Mouse (Mus musculus) spleen, postnatal 10 days (tissue): ENCODE measurements around the gene Epha8.
A peak's percentile ranks its signal among the peaks of the same experiment; 100 is the strongest.

Source experiments
- DNase-seq, 2 experiments: peaks; one replicate each; pipeline ENCODE4 v3.0.0; 2021 to 2022; ENCODE audit warnings: low spot score in 2 of 2

The Epha8 gene

DNA sequence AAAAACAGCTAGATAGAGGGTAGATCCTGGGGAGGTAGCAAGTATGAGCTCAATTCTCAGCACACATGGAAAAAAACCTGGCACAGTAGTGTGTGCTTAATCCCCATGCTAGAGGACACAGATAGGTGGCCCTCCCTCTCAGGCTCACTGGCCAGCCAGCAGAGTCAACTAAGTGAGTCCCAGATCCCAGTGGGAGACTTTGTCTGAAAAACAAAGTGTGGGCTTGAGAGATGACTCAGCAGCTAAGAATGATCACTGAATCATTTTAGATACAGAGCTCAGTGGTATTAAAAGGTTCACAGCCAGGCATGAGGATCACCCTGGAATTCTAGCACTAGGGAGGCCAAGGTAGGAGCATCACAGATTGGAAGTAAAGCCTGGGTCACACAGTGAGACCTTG, 48.8 kb downstream of the Epha8 start:
- no peak for DNase-seq

DNA sequence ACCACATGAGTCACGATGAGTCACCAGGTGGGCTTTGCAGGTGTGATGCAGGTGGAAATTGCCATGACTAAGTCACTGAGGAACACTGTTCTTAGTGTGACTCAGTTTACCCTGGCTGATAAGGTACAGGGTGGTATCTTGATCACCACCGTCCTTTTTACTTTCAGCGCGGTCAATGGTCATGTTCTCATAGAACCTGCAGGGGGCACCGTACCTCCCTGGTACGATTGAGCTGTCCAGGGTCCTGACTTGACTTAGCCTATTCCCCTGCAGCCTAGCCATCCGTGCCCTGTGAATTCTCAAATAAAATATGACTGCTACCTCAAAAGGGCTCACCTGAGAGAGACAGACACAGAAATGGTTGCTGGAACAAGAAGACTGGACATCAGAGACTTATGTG, 49.6 kb downstream of the Epha8 start:
- peak in 1 of 2 experiments; percentile 56 for DNase-seq

DNA sequence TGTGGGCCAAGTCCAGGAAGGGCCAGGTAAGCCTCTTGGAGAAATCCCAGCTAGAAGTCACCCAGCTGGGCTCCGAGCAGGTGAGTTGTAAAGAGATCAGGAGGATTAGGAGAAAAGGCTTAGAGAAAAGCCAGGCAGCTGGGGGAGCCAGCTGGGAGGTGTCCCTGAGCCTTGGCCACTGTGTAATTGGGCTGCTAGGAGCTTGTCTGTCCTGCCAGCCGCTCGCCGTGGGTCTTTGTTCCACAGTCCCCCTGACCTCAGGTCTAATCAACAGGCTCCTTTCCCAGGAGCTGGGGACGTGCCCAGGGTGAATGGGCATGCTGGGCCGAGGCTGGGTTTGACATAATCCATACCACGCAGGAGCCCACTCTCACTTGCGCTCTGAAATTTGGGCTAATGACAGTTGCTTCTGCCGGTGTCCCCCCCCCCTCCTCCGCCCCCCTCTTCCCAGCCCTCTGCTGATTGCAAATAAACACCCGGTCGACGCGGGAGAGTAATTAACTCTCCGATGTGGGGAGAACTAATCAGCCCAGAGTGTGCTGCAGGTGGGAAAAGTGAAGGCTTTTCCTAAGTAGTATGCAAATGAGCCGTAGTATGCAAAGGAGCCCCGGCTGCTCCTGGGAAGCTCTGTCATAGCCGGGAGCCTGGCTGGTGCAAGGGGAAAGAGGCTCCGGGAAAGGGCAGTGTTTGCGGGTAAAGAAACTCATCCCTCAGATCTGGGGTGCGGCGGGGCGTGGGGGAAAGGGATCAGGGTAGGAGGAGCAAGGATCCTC, 51.7 kb downstream of the Epha8 start:
- DNase-seq: no peak

DNA sequence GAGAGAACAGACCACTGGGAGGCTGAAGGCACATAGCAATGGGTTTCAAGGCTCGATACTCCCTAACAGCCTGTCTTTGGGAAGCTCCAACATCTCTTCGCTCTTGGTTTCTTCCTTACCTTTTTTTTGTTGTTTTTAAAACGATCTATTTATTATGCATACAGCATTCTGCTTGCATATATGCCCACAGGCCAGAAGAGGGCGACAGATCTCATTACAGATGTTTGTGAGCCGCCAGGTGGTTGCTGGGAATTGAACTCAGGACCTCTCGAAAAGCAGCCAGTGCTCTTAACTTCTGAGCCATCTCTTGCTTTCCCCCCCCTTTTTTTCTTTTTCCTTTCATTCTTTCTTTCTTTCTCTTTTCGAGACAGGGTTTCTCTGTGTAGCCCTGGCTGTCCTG, 57.5 kb downstream of the Epha8 start:
- DNase-seq: no peak

DNA sequence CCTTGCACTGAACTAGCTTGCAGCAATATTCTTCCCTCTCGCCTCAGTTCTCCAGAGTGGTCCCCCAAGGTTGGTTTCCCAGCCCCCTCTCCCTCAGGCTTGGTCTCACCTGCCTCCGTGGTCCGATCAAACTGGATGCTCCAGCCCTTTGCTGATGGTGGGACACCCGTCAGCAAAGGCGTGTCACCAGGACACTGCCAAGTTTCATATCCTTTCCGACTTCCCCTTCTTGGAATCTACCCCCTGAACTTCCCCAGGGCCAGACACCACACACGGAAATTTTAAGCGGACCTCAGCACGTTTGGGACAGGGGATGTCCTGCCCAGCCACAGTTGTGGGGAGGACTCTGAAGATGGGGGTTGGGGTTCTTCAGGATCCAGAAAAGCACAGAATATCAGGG, 58.0 kb downstream of the Epha8 start, which contains the start of gene C1qa:
C1qa (minus strand) TSS at position 167 of the 400 bp plus-strand sequence.
- DNase-seq: no peak

DNA sequence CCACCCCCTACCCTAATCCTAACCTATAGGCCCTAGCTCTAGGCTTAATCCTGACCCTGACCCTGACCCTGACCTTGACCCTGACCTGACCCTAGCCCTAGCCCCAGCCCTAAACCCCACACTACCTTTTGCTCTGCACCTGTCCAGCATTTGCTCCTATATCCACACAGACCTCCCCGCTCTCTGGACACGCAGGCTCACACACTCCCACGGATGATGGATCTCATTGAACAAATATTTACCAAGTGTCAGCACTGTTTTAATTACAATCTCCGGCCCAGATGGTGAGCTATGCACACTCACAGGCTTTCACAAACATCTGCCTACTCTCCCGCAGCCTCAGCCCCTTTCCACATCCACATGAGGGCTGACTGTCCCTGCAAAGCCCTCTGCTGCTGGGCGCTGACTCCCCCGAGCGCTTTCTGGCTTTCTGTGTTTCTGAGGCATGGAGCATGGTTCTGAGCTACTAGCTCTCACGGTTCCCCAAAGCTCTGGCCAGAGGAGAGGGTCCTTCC, 58.5 kb downstream of the Epha8 start:
- DNase-seq: no peak

DNA sequence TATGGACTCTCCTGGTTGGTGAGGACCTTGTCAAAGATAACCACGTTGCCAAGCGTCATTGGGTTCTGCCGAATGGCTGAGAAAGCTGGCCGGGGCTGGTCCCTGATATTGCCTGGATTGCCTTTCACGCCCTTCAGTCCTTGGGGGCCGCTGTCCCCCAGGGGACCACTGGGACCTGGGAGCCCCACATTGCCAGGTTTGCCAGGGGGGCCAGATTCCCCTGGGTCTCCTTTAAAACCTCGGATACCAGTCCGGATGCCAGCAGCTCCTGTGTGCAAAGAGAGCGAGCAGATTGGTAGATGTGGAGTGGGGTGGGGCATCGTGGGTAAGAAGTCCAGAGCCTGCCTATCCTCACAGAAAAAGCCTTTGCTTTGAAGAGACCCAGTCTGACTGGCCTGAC, 60.2 kb downstream of the Epha8 start:
- DNase-seq: no peak

DNA sequence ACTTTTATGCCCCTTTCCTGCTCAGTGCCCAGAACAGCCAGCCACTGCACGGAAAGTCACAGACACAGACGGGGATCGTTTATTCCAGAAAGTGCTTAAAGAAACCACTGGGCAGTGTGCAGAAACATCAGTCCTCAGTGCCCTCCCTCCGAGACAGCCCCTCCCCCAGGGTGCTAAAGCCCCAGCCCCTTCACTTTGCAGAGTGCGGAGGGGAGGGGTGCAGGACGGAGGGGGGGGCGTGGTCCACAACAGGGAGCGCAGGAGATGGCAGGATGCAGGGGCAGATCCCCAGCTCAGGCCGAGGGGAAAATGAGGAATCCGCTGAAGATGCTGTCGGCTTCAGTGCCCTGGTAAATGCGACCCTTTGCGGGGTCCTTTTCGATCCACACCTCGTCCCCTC, 60.8 kb downstream of the Epha8 start:
- no peak for DNase-seq

DNA sequence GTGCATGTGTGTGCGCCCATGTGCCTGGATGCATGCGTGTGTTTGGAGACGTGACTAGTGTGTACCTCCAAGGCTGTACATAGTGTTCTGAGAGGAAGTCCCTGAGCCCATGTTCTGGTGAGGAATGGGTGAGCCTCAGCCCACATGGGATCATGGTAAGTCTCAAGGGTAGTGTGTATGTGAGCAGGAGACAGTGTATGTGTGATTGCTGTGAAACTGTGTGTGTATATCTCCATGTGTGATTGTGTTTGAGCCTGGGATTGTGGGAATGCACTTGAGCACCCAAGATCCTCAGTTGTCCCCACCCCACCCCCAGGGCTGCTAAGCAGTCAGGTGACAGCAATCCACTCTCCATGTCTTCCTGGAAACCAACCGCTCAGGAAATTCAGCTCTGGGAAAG, 61.8 kb downstream of the Epha8 start:
- no peak for DNase-seq

DNA sequence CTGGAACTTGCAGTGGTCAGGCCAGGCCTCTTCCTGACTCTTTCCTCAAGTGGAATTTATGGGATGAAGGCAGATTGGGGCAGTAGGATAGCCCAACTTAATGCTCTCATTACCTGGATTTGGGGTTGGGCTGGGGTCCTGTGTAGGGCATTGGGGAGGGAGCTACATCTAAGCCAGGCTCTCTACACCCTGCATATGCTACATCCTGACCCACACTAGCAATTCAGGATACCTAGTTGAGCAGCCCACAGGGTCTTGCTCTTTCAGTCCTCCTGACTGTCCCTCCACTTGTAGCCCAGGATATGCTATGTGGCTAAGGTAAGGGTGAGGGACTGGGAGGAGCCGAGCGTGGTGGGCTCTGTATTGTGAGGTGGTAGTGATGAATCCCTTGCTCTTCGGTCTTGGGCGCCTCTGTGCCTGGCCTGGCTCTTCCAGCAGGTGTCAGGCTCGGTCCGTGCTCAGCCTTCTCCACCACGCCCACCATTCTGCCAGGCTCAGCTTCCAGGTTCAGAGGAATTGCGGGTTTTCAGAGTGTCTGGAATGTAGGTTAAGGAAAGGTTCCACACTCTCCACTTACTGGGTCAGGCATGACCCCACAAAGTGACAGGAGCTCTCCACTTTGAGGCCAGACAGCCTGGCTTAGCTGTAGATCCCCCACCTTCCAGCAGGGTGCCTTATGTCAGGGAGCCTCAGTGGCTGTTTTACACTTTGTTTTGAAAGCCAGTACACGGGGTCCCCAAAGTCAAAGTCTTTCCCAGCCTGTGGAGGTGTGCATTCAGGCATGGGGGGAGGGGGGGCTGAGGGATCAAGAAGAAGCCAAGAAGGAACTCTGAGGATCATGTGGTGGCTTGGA, 62.7 kb downstream of the Epha8 start:
- no peak for DNase-seq

DNA sequence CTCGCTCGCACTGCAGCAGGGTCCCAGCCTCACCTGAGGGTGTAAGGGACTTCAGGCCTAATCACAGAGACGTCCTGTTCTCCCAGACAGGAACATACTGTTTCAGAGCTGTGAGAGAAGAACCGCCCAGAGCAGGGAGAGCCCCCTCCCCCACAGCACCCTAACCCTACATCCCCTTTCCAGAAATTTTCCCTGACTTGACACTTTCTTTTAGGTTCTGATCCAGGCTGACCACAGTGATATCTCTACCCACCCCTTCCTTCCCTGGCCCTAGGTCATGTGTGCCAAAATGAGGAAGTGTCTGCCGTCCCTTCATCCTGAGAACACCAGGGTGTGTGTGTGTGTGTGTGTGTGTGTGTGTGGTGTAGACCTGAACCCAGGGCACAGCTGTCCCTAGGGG, 63.8 kb downstream of the Epha8 start, which contains the start of gene C1qc:
C1qc (minus strand) TSS at position 255 of the 400 bp plus-strand sequence.
- DNase-seq: no peak

DNA sequence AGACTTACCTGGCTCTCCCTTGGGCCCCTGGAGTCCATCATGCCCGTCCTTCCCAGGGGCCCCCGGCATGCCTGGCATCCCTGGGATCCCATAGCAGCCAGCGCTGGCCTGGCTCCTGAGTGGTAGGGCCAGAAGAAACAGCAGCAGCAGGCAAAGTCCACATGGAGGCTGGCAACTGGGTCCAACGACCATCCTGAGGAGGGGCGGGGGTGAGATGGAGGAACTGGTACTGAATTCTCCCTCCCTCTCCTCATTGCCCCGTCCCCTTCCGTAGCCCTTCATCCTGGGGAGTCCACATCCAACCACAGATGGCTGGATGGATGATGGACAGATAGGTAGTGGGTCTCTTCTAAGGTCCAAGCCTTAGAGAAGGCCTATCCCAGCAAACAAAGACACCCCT, 64.2 kb downstream of the Epha8 start:
- no peak for DNase-seq

DNA sequence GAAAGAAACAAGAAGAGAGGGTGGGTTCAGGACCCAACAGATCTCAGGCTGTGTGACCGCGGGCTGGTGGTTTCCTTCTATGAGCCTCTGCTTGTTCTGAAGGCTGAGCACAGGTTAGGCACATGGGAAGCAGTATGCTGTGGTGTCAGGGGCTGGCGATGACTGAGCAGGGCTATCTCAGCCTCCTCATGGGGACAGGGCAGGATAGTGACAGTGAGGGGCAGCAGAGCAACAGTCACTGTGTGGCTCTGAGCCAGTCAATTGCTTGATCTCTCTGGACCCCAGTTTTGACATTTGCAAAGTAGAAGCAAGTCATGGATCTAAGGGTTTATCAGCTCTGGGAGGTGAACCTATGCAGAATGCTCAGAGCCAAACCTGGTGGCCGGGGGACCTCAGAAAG, 65.5 kb downstream of the Epha8 start:
- no peak for DNase-seq

DNA sequence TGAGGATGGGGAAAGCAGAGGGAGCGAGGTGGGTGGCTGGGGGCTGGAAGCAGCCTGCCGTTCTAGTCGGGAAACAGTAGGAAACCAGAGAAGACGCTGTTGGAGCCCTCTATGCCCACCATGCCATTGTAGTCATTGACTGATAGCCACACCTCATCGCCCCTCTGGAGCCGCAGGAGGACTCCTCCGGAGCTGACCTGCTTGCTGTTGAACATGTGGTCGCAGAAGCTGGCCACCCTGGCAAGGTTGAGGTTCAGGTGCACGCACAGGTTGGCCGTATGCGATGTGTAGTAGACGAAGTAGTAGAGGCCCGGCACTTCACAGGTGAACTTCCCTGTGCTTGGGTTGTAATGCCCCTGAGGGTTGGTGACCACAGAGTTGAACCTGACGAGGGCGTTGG, 66.6 kb downstream of the Epha8 start:
- DNase-seq: no peak

DNA sequence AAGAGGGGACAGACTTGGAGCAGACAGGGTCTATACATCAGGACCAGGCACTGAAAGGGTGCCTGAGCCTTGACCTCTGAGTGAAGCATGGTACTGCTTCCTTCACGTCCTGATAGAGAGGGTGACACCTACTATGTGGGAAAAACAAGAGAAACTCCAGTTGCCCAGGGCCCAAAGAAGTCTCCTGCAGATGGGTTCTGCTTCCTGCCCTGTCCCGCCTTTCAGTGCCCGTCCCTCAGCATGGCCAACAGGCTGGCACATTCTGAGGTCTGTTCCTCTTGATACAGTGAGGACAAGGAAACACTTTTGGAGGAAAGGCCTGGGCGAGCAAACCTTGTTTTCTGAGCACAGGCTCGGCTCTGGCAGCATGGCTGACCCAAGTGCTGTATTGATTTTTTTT, 68.9 kb downstream of the Epha8 start:
- no peak for DNase-seq

DNA sequence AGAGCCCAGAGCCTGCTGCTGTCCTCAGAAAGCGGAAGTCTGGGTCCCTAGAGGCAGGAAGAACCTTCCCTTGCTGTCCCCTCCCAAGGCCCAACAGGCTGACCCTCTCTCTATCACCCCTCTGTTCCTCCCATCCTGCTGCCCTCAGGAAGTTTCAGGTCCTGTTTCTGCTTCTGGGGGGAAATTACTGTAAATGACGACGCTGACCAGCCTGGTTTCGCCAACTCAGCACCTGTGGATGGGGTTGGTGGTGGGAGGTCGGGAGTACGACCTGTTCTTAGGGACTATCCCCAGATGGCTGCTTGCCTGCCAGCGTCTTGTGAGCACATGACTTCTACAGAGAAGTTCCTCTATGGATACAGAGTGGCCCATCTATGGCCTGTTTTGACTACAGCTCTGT, 70.5 kb downstream of the Epha8 start, which contains the start of gene C1qb:
C1qb (minus strand) TSS at position 87 of the 400 bp plus-strand sequence.
- no peak for DNase-seq
